Mouse (Mus musculus) midbrain, embryonic 16.5 days (tissue): ENCODE results near the gene Ppp2r1b. TPM values are rescaled to one million over a fixed set of nuclear protein-coding genes. Genes with fewer than 3 reads are reported as not detected.
A peak's percentile ranks its signal among the peaks of the same experiment; 100 is the strongest.

Experiments used
- ATAC-seq: fragments of 200-750 bp; cut with Nextera tagmentation; 2 replicates; pipeline ENCODE4 v1.8.0; 2017; ENCODE audit warnings: moderate TSS enrichment
- H3K27ac ChIP-seq: fragments of 300-500 bp; sonication (generic); 2 replicates; pipeline ENCODE4 v1.5.1; 2014; ENCODE audit warnings: mild to moderate bottlenecking, low read length, mixed read lengths
- H3K27me3 ChIP-seq: fragments of 300-500 bp; sonication (generic); 2 replicates; pipeline ENCODE4 v1.6.1; 2014; ENCODE audit warnings: low read depth, low read length, mixed read lengths; ENCODE audit not compliant: control insufficient read depth, insufficient read depth
- H3K36me3 ChIP-seq: fragments of 300-500 bp; sonication (generic); 2 replicates; pipeline ENCODE4 v1.6.1; 2014; ENCODE audit warnings: mild to moderate bottlenecking, low read length, moderate library complexity, mixed read lengths; ENCODE audit not compliant: control insufficient read depth, insufficient read depth
- H3K4me1 ChIP-seq: fragments of 300-500 bp; sonication (generic); 2 replicates; pipeline ENCODE4 v1.6.1; 2014; ENCODE audit warnings: mild to moderate bottlenecking, low read length, mixed read lengths; ENCODE audit not compliant: control insufficient read depth, insufficient read depth
- H3K4me2 ChIP-seq: fragments of 300-500 bp; sonication (generic); 2 replicates; pipeline ENCODE4 v1.6.1; 2014; ENCODE audit warnings: mild to moderate bottlenecking, low read length, mixed read lengths
- H3K4me3 ChIP-seq: fragments of 300-500 bp; sonication (generic); 2 replicates; pipeline ENCODE4 v1.5.1; 2014; ENCODE audit warnings: low read depth, mild to moderate bottlenecking, low read length, moderate library complexity, mixed read lengths
- H3K9ac ChIP-seq: fragments of 300-500 bp; sonication (generic); 2 replicates; pipeline ENCODE4 v1.6.1; 2014; ENCODE audit warnings: low read depth, low read length, mixed read lengths
- H3K9me3 ChIP-seq: fragments of 300-500 bp; sonication (generic); replicated peaks from 2 replicates; pipeline ENCODE4 v1.6.1; 2014; ENCODE audit warnings: mild to moderate bottlenecking, low read length, mixed read lengths; ENCODE audit not compliant: control insufficient read depth, poor library complexity, severe bottlenecking
- WGBS: fragments of 180-500 bp; shearing (Covaris S2); extraction: QIAGEN DNeasy Blood & Tissue Kit; methylation state at CpG from one replicate; pipeline ENCODE4 v1.1.7; 2014; 5-methylcytosine and 5-hydroxymethylcytosine counted together
- polyA plus RNA-seq: library from polyadenylated mRNA; unstranded; fragments of >200 nt; fragmentation: Nextera tagmentation; extraction: Ambion mirVana; gene quantifications from 2 replicates; pipeline ENCODE4 v1.2.1, GENCODE M21; 2015

Gene Ppp2r1b
- polyA plus RNA-seq, 1 experiment from 2014 or later = 38.8 TPM

DNA sequence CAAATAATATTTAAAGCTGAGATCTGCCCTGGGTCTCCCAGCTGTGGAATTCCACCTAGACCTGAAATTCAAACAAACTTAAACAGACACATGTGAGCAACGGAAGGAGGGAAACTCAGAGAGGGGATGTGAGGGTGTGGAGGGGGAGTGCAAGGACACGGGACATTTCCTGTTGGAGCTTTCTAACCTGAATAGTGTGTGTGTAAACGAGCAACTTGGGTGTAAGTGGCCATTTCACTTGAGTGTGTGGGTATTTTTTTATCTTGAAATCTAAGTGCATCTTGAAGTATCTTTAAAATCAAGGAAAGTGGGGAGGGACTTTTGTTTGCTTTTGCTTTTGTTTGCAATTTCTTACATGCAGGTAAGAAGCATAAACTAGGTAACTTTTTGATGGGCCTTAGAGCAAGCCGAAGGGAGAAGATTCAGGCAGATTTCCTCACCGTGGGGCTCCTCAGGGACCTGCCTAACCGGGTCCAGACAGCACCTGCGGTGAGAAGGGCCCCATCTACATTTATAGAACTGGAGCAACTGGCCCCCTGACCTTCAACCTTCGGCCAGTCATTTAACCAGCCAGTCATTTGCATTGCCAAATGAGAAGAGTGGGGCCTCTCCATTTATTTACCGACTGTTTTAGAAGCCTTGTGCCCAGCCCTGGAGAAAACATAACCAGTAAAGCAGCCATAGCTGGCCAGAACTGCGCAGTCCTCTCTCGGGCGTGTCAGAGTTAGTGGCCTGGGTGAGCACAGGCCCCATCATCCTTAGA is 2.7 kb downstream of the Ppp2r1b start:
- 73% methylated on average over 12 of the region's 12 CpGs for WGBS

DNA sequence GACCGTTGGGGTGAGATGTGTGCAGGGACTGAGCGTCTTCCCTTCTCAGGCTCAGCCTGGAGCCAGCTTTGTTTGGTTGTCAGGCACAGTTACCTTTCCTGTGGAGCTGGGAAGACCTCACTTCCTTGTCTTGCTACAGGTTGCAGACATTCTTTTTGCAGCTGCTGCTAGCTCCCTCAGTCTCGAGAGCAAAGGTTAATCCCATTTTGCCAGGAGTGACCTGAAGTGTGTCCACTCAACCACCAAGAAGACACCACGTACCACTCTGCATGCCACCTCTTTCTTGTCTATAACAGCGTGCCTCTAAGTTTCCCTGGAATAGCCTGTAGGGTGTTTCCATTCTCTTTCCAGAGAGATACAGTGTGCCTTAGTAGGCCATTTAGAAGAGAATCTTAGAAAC is 3.7 kb downstream of the Ppp2r1b start:
- Histone ChIP-seq H3K4me2 (no peak overlapping the region), H3K9ac (no peak overlapping the region), H3K27me3 (no peaks in the 10 kb centered on the region), H3K4me1 (0 out of 2 replicates have a peak, but pooled peaks cover 2% of the 10 kb centered on the region), H3K27ac (no peak overlapping the region), H3K36me3 (peaks cover 7% of the 10 kb centered on the region; the same call in 1 of the 2 replicates), H3K4me3 (no peak overlapping the region), H3K9me3 (no peaks in the 10 kb centered on the region)
- 52% methylated on average over 5 of the region's 5 CpGs for WGBS
- peak; percentile 9; the same call in 1 of the 2 replicates for ATAC-seq

More for the DNA sequence above, 2.7 kb downstream of the Ppp2r1b start:
- peaks cover 15% of the 10 kb centered on the region; the same call in 1 of the 2 replicates for H3K36me3 ChIP-seq
- no peak overlapping the region for H3K4me2 ChIP-seq
- H3K4me3 ChIP-seq = no peak overlapping the region
- no peaks in the 10 kb centered on the region for H3K4me1 ChIP-seq
- no peaks in the 10 kb centered on the region for H3K27me3 ChIP-seq
- no peaks in the 10 kb centered on the region for H3K9me3 ChIP-seq
- H3K27ac ChIP-seq = no peak overlapping the region
- ATAC-seq = no peak
- H3K9ac ChIP-seq = no peak overlapping the region

DNA sequence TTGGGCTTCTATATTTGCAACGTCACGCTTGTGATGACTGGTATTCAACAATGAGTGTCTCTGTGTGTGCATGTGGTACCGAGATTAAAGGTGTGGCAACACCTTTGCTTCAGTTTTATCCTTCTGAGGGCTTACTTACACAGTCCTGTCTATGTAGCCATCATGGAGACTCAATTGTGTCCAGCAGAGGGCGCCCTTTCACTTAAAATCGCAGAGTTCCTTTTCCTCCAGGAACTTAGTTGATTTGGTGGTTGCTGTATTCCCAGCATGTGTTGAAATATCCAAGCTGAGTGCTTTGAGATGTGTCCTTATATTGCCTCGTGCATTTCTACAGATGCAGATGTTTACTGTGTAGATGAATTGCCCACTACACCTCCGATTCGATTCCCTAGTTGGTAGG is 4.1 kb downstream of the Ppp2r1b start:
- Histone ChIP-seq H3K36me3 (peaks cover 5% of the 10 kb centered on the region; the same call in 1 of the 2 replicates), H3K27me3 (no peaks in the 10 kb centered on the region), H3K27ac (no peak overlapping the region), H3K4me3 (no peak overlapping the region), H3K4me2 (no peak overlapping the region), H3K4me1 (0 out of 2 replicates have a peak, but pooled peaks cover 2% of the 10 kb centered on the region), H3K9me3 (no peaks in the 10 kb centered on the region), H3K9ac (no peak overlapping the region)
- peak; percentile 79; the same call in 1 of the 2 replicates for ATAC-seq
- WGBS = 22% methylated on average over 8 of the region's 8 CpGs

DNA sequence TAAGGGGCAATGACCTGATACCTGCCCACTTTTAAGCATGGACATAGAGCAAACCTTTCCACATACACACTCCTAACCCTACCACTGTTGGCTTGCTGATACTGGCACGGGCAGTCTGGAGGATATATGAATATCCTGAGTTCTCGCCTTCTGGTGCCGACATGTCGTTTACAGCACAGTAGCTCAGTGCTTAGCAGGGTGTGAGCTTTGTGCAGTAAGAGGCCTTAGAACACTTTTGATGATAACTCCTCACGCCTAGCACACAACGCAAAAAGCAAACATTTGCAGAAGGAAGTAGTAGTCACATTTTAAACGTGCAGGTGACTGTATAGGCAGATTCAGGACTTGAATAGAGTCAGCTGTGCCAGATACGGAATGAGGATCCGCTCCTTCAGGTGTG is 4.7 kb downstream of the Ppp2r1b start:
- Histone ChIP-seq H3K4me3 (no peak overlapping the region), H3K27me3 (no peaks in the 10 kb centered on the region), H3K4me1 (0 out of 2 replicates have a peak, but pooled peaks cover 2% of the 10 kb centered on the region), H3K27ac (no peak overlapping the region), H3K9me3 (no peaks in the 10 kb centered on the region), H3K4me2 (no peak overlapping the region), H3K9ac (no peak overlapping the region), H3K36me3 (peaks cover 5% of the 10 kb centered on the region; the same call in 1 of the 2 replicates)
- 77% methylated on average over 9 of the region's 9 CpGs for WGBS
- no peak for ATAC-seq

DNA sequence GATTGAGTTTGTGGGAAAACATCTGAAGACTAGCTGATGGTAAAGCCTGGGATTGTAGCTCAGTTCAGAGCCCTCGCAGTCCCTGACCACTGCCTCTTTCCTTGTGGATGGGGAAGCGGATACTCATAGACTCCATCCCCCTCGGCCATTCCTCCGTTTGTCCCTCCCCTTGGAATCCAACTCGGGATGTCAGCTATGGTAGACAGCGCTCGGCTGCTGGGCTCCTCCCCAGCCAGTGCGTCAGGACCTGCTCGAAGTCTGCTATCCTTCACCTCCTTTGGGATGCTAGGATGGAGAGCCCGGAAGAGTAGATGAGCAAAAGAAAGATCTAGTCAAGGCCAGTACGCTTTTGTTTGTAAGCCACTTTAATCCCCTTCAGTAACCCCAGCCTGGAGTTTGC is 5.2 kb downstream of the Ppp2r1b start:
- H3K9ac ChIP-seq = no peak overlapping the region
- H3K4me1 ChIP-seq = 0 out of 2 replicates have a peak, but pooled peaks cover 2% of the 10 kb centered on the region
- no peak overlapping the region for H3K27ac ChIP-seq
- H3K4me2 ChIP-seq = no peak overlapping the region
- H3K36me3 ChIP-seq = peaks cover 4% of the 10 kb centered on the region; the same call in 1 of the 2 replicates
- no peak overlapping the region for H3K4me3 ChIP-seq
- H3K9me3 ChIP-seq = no peaks in the 10 kb centered on the region
- ATAC-seq = no peak
- H3K27me3 ChIP-seq = no peaks in the 10 kb centered on the region
- WGBS = 13% methylated on average over 11 of the region's 11 CpGs

DNA sequence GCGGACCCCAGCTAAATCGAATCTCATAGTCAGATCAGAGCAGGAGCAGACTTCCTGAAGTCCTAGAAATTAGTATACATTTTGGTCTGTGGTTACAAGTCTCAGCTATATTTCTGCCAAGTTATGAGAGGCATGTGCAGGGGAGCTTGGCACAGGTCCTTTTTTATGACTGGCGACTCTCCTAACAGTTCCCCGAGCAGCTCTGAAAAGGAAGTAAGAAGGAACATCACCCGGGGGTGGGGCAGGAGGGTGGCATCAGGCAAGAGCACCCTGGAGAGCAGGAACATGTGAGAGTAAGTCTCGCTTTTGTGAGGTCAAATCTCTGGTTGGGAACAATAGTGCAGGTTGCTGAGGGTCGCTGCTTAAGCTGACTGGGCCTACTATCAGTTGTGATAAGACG is 5.6 kb downstream of the Ppp2r1b start:
- Histone ChIP-seq H3K4me3 (no peak overlapping the region), H3K4me2 (no peak overlapping the region), H3K27ac (no peak overlapping the region), H3K9me3 (no peaks in the 10 kb centered on the region), H3K4me1 (0 out of 2 replicates have a peak, but pooled peaks cover 2% of the 10 kb centered on the region), H3K9ac (no peak overlapping the region), H3K36me3 (no peaks in the 10 kb centered on the region), H3K27me3 (no peaks in the 10 kb centered on the region)
- WGBS = 33% methylated on average over 8 of the region's 8 CpGs
- ATAC-seq = no peak

DNA sequence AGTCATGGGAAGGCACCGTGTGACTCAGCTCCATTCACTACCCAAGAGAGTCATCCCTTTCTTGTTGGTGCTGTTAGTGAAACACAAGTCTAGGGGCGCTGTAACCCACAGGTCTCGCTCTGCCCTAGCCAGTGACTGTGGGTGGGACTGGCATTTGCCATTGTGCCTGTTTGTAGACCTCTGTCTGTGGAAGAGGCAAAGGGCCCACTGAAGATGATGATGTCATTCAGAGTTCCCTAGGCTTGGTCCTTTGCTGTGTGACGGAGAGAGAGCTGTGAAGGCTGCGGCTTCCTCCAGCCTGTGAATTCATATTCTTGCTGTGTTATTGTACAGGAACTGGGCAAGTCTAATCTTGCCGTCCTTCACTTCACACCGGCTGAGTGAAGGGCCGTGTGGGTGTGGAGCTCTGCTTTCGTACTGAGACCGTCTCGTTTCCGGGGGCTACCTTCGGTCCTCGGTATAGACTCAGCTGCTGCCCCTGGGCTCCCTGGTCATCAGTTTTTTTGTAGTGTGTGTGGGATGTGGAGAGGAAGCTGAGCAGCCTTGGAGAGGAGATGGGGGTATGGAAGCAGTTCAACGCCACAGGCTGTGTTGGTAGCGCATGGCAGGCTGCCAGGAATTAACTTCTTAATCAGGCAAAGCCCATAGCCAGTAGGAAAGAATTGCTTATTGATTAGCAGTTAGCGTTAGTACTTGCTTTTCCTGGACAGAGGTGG is 7.7 kb downstream of the Ppp2r1b start:
- WGBS = 72% methylated on average over 17 of the region's 17 CpGs
- Histone ChIP-seq H3K9me3 (no peaks in the 10 kb centered on the region), H3K27ac (no peak overlapping the region), H3K9ac (no peak overlapping the region), H3K4me3 (no peak overlapping the region), H3K27me3 (no peaks in the 10 kb centered on the region), H3K4me1 (peaks cover 11% of the 10 kb centered on the region), H3K4me2 (0 out of 2 replicates have a peak overlapping the region, but pooled peaks have one; percentile 5), H3K36me3 (no peaks in the 10 kb centered on the region)
- no peak for ATAC-seq

DNA sequence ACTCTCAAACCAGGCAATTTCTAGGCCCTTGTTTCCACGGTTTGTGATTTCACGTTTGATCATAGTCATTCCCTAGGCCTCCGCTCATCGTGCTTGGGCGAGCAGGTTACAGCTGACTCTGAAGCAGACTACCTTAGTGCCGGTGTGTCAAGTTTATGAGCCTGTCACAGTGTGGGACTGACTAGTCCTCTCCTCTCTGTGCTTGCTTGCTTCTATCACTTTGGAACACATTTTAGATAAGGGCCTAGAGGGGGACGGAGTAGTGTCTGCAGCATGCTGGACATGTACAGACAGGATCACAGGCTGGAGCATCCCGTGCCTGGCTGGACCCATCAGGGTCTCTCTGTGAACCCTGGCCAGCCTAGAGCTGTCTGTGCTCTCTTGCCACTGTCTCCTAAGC is 9.3 kb downstream of the Ppp2r1b start:
- Histone ChIP-seq H3K36me3 (no peaks in the 10 kb centered on the region; the same call in 1 of the 2 replicates), H3K4me3 (no peak overlapping the region), H3K27ac (no peak overlapping the region), H3K27me3 (no peaks in the 10 kb centered on the region), H3K9ac (no peak overlapping the region), H3K4me2 (no peak overlapping the region), H3K9me3 (no peaks in the 10 kb centered on the region), H3K4me1 (peaks cover 15% of the 10 kb centered on the region)
- no peak for ATAC-seq
- 69% methylated on average over 8 of the region's 8 CpGs for WGBS
